Mouse (Mus musculus) neural tube, embryonic 15.5 days (tissue): ENCODE measurements around the gene Efcab1. TPM values are rescaled to one million over a fixed set of nuclear protein-coding genes. Genes with fewer than 3 reads are reported as not detected.
"Not testable (repeated sequence)": the region's sequence is repeated elsewhere in the genome, so short reads cannot be mapped to it uniquely, and the experiment has no call there.

ENCODE experiments used
- ATAC-seq: fragments of 200-750 bp; cut with Nextera tagmentation; 2 replicates; pipeline ENCODE4 v1.8.0; 2017; ENCODE audit warnings: mild to moderate bottlenecking, moderate TSS enrichment, moderate library complexity; ENCODE audit not compliant: low FRiP score
- H3K27ac ChIP-seq: fragments of 300-500 bp; sonication (generic); replicated peaks from 2 replicates; pipeline ENCODE4 v1.5.1; 2015; ENCODE audit warnings: mild to moderate bottlenecking, inconsistent platforms
- H3K27me3 ChIP-seq: fragments of 300-500 bp; sonication (generic); replicated peaks from 2 replicates; pipeline ENCODE4 v1.6.1; 2015; ENCODE audit warnings: inconsistent platforms
- H3K36me3 ChIP-seq: fragments of 300-500 bp; sonication (generic); 2 replicates; pipeline ENCODE4 v1.6.1; 2015; ENCODE audit warnings: inconsistent platforms
- H3K4me1 ChIP-seq: fragments of 300-500 bp; sonication (generic); 2 replicates; pipeline ENCODE4 v1.6.1; 2015; ENCODE audit warnings: inconsistent platforms
- H3K4me2 ChIP-seq: fragments of 300-500 bp; sonication (generic); 2 replicates; pipeline ENCODE4 v1.6.1; 2015; ENCODE audit warnings: inconsistent platforms, mild to moderate bottlenecking, moderate library complexity
- H3K4me3 ChIP-seq: fragments of 300-500 bp; sonication (generic); replicated peaks from 2 replicates; pipeline ENCODE4 v1.5.1; 2015; ENCODE audit warnings: mild to moderate bottlenecking, inconsistent platforms
- H3K9ac ChIP-seq: fragments of 300-500 bp; sonication (generic); replicated peaks from 2 replicates; pipeline ENCODE4 v1.6.1; 2015; ENCODE audit warnings: mild to moderate bottlenecking, inconsistent platforms
- H3K9me3 ChIP-seq: fragments of 300-500 bp; sonication (generic); replicated peaks from 2 replicates; pipeline ENCODE4 v1.6.1; 2016; ENCODE audit warnings: inconsistent platforms
- WGBS: fragments of 180-500 bp; shearing (Covaris S2); methylation state at CpG from one replicate; pipeline ENCODE4 v1.1.7; 2015; ENCODE audit warnings: mixed read lengths; 5-methylcytosine and 5-hydroxymethylcytosine counted together
- polyA plus RNA-seq: library from polyadenylated mRNA; unstranded; fragments of >200 nt; fragmentation: Nextera tagmentation; extraction: Ambion mirVana; gene quantifications from 2 replicates; pipeline ENCODE4 v1.2.1, GENCODE M21; 2015

Gene Efcab1
- polyA plus RNA-seq, 1 experiment from 2014 or later = 12.4 TPM

GRCm38 (mm10) chr16:14940898-14941297 is 34.5 kb downstream of the Efcab1 start:
- no peaks in the 10 kb centered on the region for H3K27me3 ChIP-seq
- H3K4me3 ChIP-seq = no peak overlapping the region
- no peak for ATAC-seq
- 50% methylated on average over 3 of the region's 3 CpGs for WGBS
- no peaks in the 10 kb centered on the region for H3K36me3 ChIP-seq
- no peak overlapping the region for H3K9ac ChIP-seq
- no peaks in the 10 kb centered on the region for H3K4me1 ChIP-seq
- no peaks in the 10 kb centered on the region for H3K9me3 ChIP-seq
- H3K27ac ChIP-seq = no peak overlapping the region
- H3K4me2 ChIP-seq = no peak overlapping the region

- Histone ChIP-seq H3K36me3 (no peaks in the 10 kb centered on the region), H3K27ac (no peak overlapping the region), H3K9ac (no peak overlapping the region), H3K4me1 (no peaks in the 10 kb centered on the region), H3K27me3 (no peaks in the 10 kb centered on the region), H3K9me3 (no peaks in the 10 kb centered on the region), H3K4me2 (no peak overlapping the region), H3K4me3 (no peak overlapping the region)
- ATAC-seq = no peak
- 90% methylated on average over 2 of the region's 2 CpGs for WGBS
Observed at GRCm38 (mm10) chr16:14943530-14943929, 37.1 kb downstream of the Efcab1 start.

GRCm38 (mm10) chr16:14947561-14947960 is 41.2 kb downstream of the Efcab1 start:
- not testable (repeated sequence) for H3K27me3 ChIP-seq, H3K36me3 ChIP-seq, H3K27ac ChIP-seq, H3K9me3 ChIP-seq, H3K4me3 ChIP-seq, H3K4me2 ChIP-seq, H3K4me1 ChIP-seq, H3K9ac ChIP-seq, ATAC-seq
- 93% methylated on average over 2 of the region's 2 CpGs for WGBS

- Histone ChIP-seq H3K4me1 (no peaks in the 10 kb centered on the region), H3K4me3 (no peak overlapping the region), H3K36me3 (no peaks in the 10 kb centered on the region), H3K27me3 (no peaks in the 10 kb centered on the region), H3K9me3 (no peaks in the 10 kb centered on the region), H3K4me2 (no peak overlapping the region), H3K27ac (no peak overlapping the region), H3K9ac (no peak overlapping the region)
- ATAC-seq = no peak
- 73% methylated on average over 2 of the region's 2 CpGs for WGBS
Observed at GRCm38 (mm10) chr16:14951894-14952293, 45.5 kb downstream of the Efcab1 start.

- no peak overlapping the region for H3K4me3 ChIP-seq
- H3K9ac ChIP-seq = no peak overlapping the region
- no peaks in the 10 kb centered on the region for H3K27me3 ChIP-seq
- no peak overlapping the region for H3K4me2 ChIP-seq
- H3K27ac ChIP-seq = no peak overlapping the region
- no peak for ATAC-seq
- no peaks in the 10 kb centered on the region for H3K9me3 ChIP-seq
- H3K4me1 ChIP-seq = no peaks in the 10 kb centered on the region
- 94% methylated on average over 8 of the region's 8 CpGs for WGBS
- H3K36me3 ChIP-seq = no peaks in the 10 kb centered on the region
Observed at GRCm38 (mm10) chr16:14959743-14960142, 53.3 kb downstream of the Efcab1 start.

- H3K4me2 ChIP-seq = no peak overlapping the region
- no peak for ATAC-seq
Observed at GRCm38 (mm10) chr16:14973696-14974095, 67.3 kb downstream of the Efcab1 start.

GRCm38 (mm10) chr16:14979228-14979627 is 72.8 kb downstream of the Efcab1 start:
- 96% methylated on average over 2 of the region's 2 CpGs for WGBS
- no peaks in the 10 kb centered on the region for H3K27me3 ChIP-seq

More at GRCm38 (mm10) chr16:14973696-14974095, 67.3 kb downstream of the Efcab1 start:
- Histone ChIP-seq H3K4me1 (no peaks in the 10 kb centered on the region), H3K9ac (no peak overlapping the region), H3K9me3 (no peaks in the 10 kb centered on the region), H3K27ac (no peak overlapping the region), H3K36me3 (no peaks in the 10 kb centered on the region), H3K4me3 (no peak overlapping the region), H3K27me3 (no peaks in the 10 kb centered on the region)
- 86% methylated on average over 1 of the region's 1 CpGs for WGBS

GRCm38 (mm10) chr16:14989614-14990268 is 83.3 kb downstream of the Efcab1 start:
- Histone ChIP-seq H3K9ac (no peak overlapping the region), H3K27me3 (no peaks in the 10 kb centered on the region), H3K36me3 (no peaks in the 10 kb centered on the region), H3K4me1 (no peaks in the 10 kb centered on the region), H3K27ac (no peak overlapping the region), H3K4me2 (no peak overlapping the region), H3K9me3 (no peaks in the 10 kb centered on the region), H3K4me3 (no peak overlapping the region)
- ATAC-seq = no peak
- WGBS = 87% methylated on average over 6 of the region's 6 CpGs

More at GRCm38 (mm10) chr16:14979228-14979627, 72.8 kb downstream of the Efcab1 start:
- Histone ChIP-seq H3K9ac (no peak overlapping the region), H3K4me1 (no peaks in the 10 kb centered on the region), H3K4me3 (no peak overlapping the region), H3K27ac (no peak overlapping the region), H3K9me3 (no peaks in the 10 kb centered on the region), H3K4me2 (no peak overlapping the region), H3K36me3 (no peaks in the 10 kb centered on the region)
- ATAC-seq = no peak

GRCm38 (mm10) chr16:14991001-14991400 is 84.6 kb downstream of the Efcab1 start:
- no peak overlapping the region for H3K27ac ChIP-seq
- no peak for ATAC-seq
- WGBS = 75% methylated on average over 3 of the region's 3 CpGs

GRCm38 (mm10) chr16:14992461-14993107 is 86.2 kb downstream of the Efcab1 start:
- 82% methylated on average over 3 of the region's 3 CpGs for WGBS
- Histone ChIP-seq H3K4me1 (no peaks in the 10 kb centered on the region), H3K4me3 (no peak overlapping the region), H3K36me3 (no peaks in the 10 kb centered on the region), H3K9me3 (no peaks in the 10 kb centered on the region), H3K4me2 (no peak overlapping the region), H3K27me3 (no peaks in the 10 kb centered on the region), H3K27ac (no peak overlapping the region), H3K9ac (no peak overlapping the region)
- no peak for ATAC-seq

More at GRCm38 (mm10) chr16:14991001-14991400, 84.6 kb downstream of the Efcab1 start:
- Histone ChIP-seq H3K4me2 (no peak overlapping the region), H3K36me3 (no peaks in the 10 kb centered on the region), H3K4me3 (no peak overlapping the region), H3K9ac (no peak overlapping the region), H3K27me3 (no peaks in the 10 kb centered on the region), H3K4me1 (no peaks in the 10 kb centered on the region), H3K9me3 (no peaks in the 10 kb centered on the region)

- H3K9ac ChIP-seq = no peak overlapping the region
- H3K4me2 ChIP-seq = no peak overlapping the region
- no peaks in the 10 kb centered on the region for H3K27me3 ChIP-seq
- H3K9me3 ChIP-seq = no peaks in the 10 kb centered on the region
- no peaks in the 10 kb centered on the region for H3K36me3 ChIP-seq
- no peak overlapping the region for H3K4me3 ChIP-seq
- no peak overlapping the region for H3K27ac ChIP-seq
- 80% methylated on average over 2 of the region's 2 CpGs for WGBS
- ATAC-seq = no peak
- no peaks in the 10 kb centered on the region for H3K4me1 ChIP-seq
Observed at GRCm38 (mm10) chr16:15014724-15015123, 108.3 kb downstream of the Efcab1 start.
